Mouse (Mus musculus) cerebellum, adult 18-20 months (tissue): ENCODE measurements around the gene 0610012G03Rik.
"Not testable (repeated sequence)": the region's sequence is repeated elsewhere in the genome, so short reads cannot be mapped to it uniquely, and the experiment has no call there.

Source experiments
- DNase-seq, 2 experiments: peaks; one replicate each; pipeline ENCODE4 v3.0.0; 2021

0610012G03Rik gene

GRCm38 (mm10) chr16:31948345-31948774, at the start of gene 0610012G03Rik, which contains the start of gene Ncbp2:
0610012G03Rik (minus strand) TSS chr16:31948494.
Ncbp2 (plus strand) TSS chr16:31948513.
- peak; percentile 94 to 97 for DNase-seq

GRCm38 (mm10) chr16:31996371-31996770, 48.1 kb upstream of the 0610012G03Rik start:
- DNase-seq: no peak

- DNase-seq: no peak
These were observed 45.7 kb upstream of the 0610012G03Rik start for GRCm38 (mm10) chr16:31993946-31994345.

GRCm38 (mm10) chr16:31993195-31993594, 44.9 kb upstream of the 0610012G03Rik start:
- no peak for DNase-seq

- no peak for DNase-seq
These were observed 43.7 kb upstream of the 0610012G03Rik start for GRCm38 (mm10) chr16:31992039-31992438.

- DNase-seq: no peak
These were observed 32.7 kb upstream of the 0610012G03Rik start for GRCm38 (mm10) chr16:31980946-31981345.

GRCm38 (mm10) chr16:31979501-31979900, 31.2 kb upstream of the 0610012G03Rik start:
- DNase-seq: no peak

- no peak for DNase-seq
These were observed 27.0 kb upstream of the 0610012G03Rik start for GRCm38 (mm10) chr16:31975258-31975657.

- DNase-seq: no peak
These were observed 14.9 kb upstream of the 0610012G03Rik start for GRCm38 (mm10) chr16:31963224-31963623.

- DNase-seq: no peak
These were observed 385 bp downstream of the 0610012G03Rik start for GRCm38 (mm10) chr16:31947901-31948316.

- no peak for DNase-seq
These were observed 961 bp downstream of the 0610012G03Rik start for GRCm38 (mm10) chr16:31947333-31947732.

GRCm38 (mm10) chr16:31945986-31946385, 2.3 kb downstream of the 0610012G03Rik start:
- not testable (repeated sequence) for DNase-seq

GRCm38 (mm10) chr16:31945372-31945771, 2.9 kb downstream of the 0610012G03Rik start:
- no peak for DNase-seq

GRCm38 (mm10) chr16:31944698-31945255, 3.5 kb downstream of the 0610012G03Rik start:
- peak in 1 of 2 experiments; percentile 24 for DNase-seq

- peak; percentile 81 to 83 for DNase-seq
These were observed 4.3 kb downstream of the 0610012G03Rik start for GRCm38 (mm10) chr16:31943980-31944379.

- no peak for DNase-seq
These were observed 7.7 kb downstream of the 0610012G03Rik start for GRCm38 (mm10) chr16:31940586-31940985.

- DNase-seq: no peak
These were observed 9.4 kb downstream of the 0610012G03Rik start for GRCm38 (mm10) chr16:31938856-31939255.

GRCm38 (mm10) chr16:31936568-31936967, 11.7 kb downstream of the 0610012G03Rik start:
- DNase-seq: no peak

GRCm38 (mm10) chr16:31935091-31935979, 13.0 kb downstream of the 0610012G03Rik start:
- DNase-seq: peak; percentile 45 to 46

- peak in 1 of 2 experiments; percentile 26 for DNase-seq
These were observed 13.7 kb downstream of the 0610012G03Rik start for GRCm38 (mm10) chr16:31934550-31935010.

GRCm38 (mm10) chr16:31933751-31934549, 14.3 kb downstream of the 0610012G03Rik start, which contains the start of gene Pigz:
Pigz (plus strand) TSS chr16:31933851.
- DNase-seq: peak; percentile 84 to 86

- peak; percentile 93 to 95 for DNase-seq
These were observed 15.2 kb downstream of the 0610012G03Rik start for GRCm38 (mm10) chr16:31932840-31933697.
